Mouse (Mus musculus): ENCODE results near the gene Kpna6.
A peak's percentile ranks its signal among the peaks of the same experiment; 100 is the strongest.

GRCm38 (mm10) chr4:129600233-129601158, 72.1 kb downstream of the Kpna6 start, which contains the start of the genes Eif3i and Tmem234:
- TF ChIP-seq EP300 (IDR thresholded peaks at IDR 0.05; ENCODE audit: low read depth) (peak; percentile 34; the same call in 1 of the 2 replicates), CTCF (IDR thresholded peaks at IDR 0.05; ENCODE audit: low read depth) (peak; percentile 23; the same call in 1 of the 2 replicates)
